Mouse (Mus musculus): ENCODE measurements around the gene Susd1.

DNA sequence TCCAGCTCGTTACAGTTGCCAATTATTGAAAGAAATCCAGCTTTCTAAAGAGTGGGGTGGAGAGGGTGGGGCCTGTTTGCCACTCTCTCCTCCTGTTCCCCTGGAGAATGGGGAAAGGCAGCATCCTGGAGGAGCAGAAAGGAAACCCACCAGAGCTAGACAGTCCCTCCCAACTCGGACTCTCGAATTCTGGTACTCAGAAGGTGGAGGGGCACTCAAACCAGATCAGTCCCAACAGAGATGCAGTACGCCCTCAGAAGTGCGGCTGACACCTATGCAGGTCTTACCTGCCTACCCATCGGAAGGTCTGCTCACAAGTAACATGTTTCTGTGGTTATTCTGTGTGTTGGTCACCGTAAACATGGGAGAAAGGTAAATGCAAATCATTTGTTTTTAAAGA is 109.6 kb downstream of the Susd1 start:
- TF ChIP-seq CTCF (IDR thresholded peaks at IDR 0.05; ENCODE audit: borderline replicate concordance, insufficient read depth, low read depth, low read length) (no peak), POLR2A (IDR thresholded peaks at IDR 0.05; ENCODE audit: borderline replicate concordance, insufficient read depth, low read length) (no peak)

Data from cerebellum, adult 2 months (tissue).